ENCODE assay signal across 16 mouse cellular contexts in genomic region chr14:31970851-31971250, GRCm38 (mm10). TPM values are rescaled to one million over a fixed set of nuclear protein-coding genes. Genes with fewer than 3 reads are reported as not detected.
DNase-seq lines count a peak whose midpoint lies in the region; ATAC-seq lines count a peak whose summit lies in the region.
"Had no signal": no experiment of that assay in that cellular context is flagged by ENCODE, and none has a peak within 500 bp of the region (broad histone marks: within the 10 kb centered on the region; RNA-seq: fewer than 3 reads in every experiment).

No protein-coding gene starts in this region.

- no peaks in the 10 kb centered on the region for H3K4me1 ChIP-seq in heart, embryonic 13.5 days
- peaks cover 35% of the 10 kb centered on the region for H3K4me1 ChIP-seq in liver, embryonic 11.5 days (replicated peaks; ENCODE audit: control insufficient read depth, insufficient read depth, low read length)
- no peaks in the 10 kb centered on the region for H3K4me1 ChIP-seq in forebrain, embryonic 12.5 days
- H3K4me1 ChIP-seq: lung, embryonic 15.5 days had no signal

- H3K36me3 ChIP-seq in heart, embryonic 13.5 days = no peaks in the 10 kb centered on the region
- H3K36me3 ChIP-seq in liver, embryonic 11.5 days (ENCODE audit: control insufficient read depth, insufficient read depth, low read length) = no peaks in the 10 kb centered on the region
- H3K36me3 ChIP-seq in forebrain, embryonic 12.5 days (replicated peaks) = no peaks in the 10 kb centered on the region
- H3K36me3 ChIP-seq: lung, embryonic 15.5 days had no signal

- ATAC-seq in heart, embryonic 13.5 days (ENCODE audit: extremely low read depth, insufficient number of reproducible peaks, low FRiP score, low TSS enrichment) = peak; percentile 76
- peak; percentile 90 for ATAC-seq in liver, embryonic 11.5 days (replicated peaks; ENCODE audit: low FRiP score)
- ATAC-seq in forebrain, embryonic 12.5 days (ENCODE audit: low FRiP score) = no peak
- ATAC-seq: hindbrain, embryonic 16.5 days had no signal

- no peaks in the 10 kb centered on the region for H3K9me3 ChIP-seq in heart, embryonic 13.5 days
- no peaks in the 10 kb centered on the region for H3K9me3 ChIP-seq in liver, embryonic 11.5 days (ENCODE audit: control insufficient read depth, low read length)
- no peaks in the 10 kb centered on the region for H3K9me3 ChIP-seq in forebrain, embryonic 12.5 days
- H3K9me3 ChIP-seq: lung, embryonic 15.5 days had no signal

- H3K9ac ChIP-seq in heart, embryonic 13.5 days = no peak overlapping the region
- peak overlapping the region; percentile 63 for H3K9ac ChIP-seq in liver, embryonic 11.5 days (ENCODE audit: low read depth, low read length)
- no peak overlapping the region for H3K9ac ChIP-seq in forebrain, embryonic 12.5 days
- H3K9ac ChIP-seq: lung, embryonic 15.5 days had no signal

- WGBS in heart, embryonic 13.5 days = 63% methylated on average over 9 of the region's 9 CpGs
- 51% methylated on average over 9 of the region's 9 CpGs for WGBS in liver, embryonic 11.5 days
- WGBS in forebrain, embryonic 12.5 days = 92% methylated on average over 9 of the region's 9 CpGs

- intact Hi-C loops in heart, postnatal 25 days (cut with DNase I) = no loop called here

- H3K4me3 ChIP-seq in heart, embryonic 13.5 days = no peak overlapping the region
- H3K4me3 ChIP-seq in liver, embryonic 11.5 days (ENCODE audit: low read depth, low read length) = 0 out of 2 replicates have a peak overlapping the region, but pooled peaks have one; percentile 9
- no peak overlapping the region for H3K4me3 ChIP-seq in forebrain, embryonic 12.5 days (replicated peaks)
- H3K4me3 ChIP-seq: lung, embryonic 15.5 days; megakaryocyte, embryonic 14.5 days had no signal

- peak overlapping the region; percentile 64 for H3K27ac ChIP-seq in heart, embryonic 13.5 days (replicated peaks)
- peak overlapping the region; percentile 92 for H3K27ac ChIP-seq in liver, embryonic 11.5 days (ENCODE audit: low read depth, low read length)
- H3K27ac ChIP-seq in forebrain, embryonic 12.5 days = no peak overlapping the region
- H3K27ac ChIP-seq: lung, embryonic 15.5 days had no signal

- H3K4me2 ChIP-seq in heart, embryonic 13.5 days = 0 out of 2 replicates have a peak overlapping the region, but pooled peaks have one; percentile 22
- peak overlapping the region; percentile 33 for H3K4me2 ChIP-seq in liver, embryonic 11.5 days
- no peak overlapping the region for H3K4me2 ChIP-seq in forebrain, embryonic 12.5 days
- H3K4me2 ChIP-seq: lung, embryonic 15.5 days had no signal

- no peak for DNase-seq in heart, postnatal 25 days (ENCODE audit: low spot score)
- DNase-seq in c-Kit-negative CD71-positive TER-119-positive erythroid progenitor cells, embryonic 14.5 days (ENCODE audit: low read depth, low spot score) = peak; percentile 76
- DNase-seq in liver, embryonic 11.5 days (ENCODE audit: low spot score) = peak; percentile 48
- DNase-seq in spleen, postnatal 36 days (ENCODE audit: low spot score in 2 of 2) = peak; percentile 10 to 55
- DNase-seq in left cerebral cortex, adult 8-10 months (ENCODE audit: low spot score in 2 of 2) = no peak
- DNase-seq: adrenal gland, postnatal 10 days; B cell, adult 2 months; gastrocnemius, postnatal 36 days; left cerebral cortex, postnatal 4 days; thymus, postnatal 14 days had no signal

- H3K27me3 ChIP-seq in heart, embryonic 13.5 days (replicated peaks) = no peaks in the 10 kb centered on the region
- no peaks in the 10 kb centered on the region for H3K27me3 ChIP-seq in liver, embryonic 11.5 days (replicated peaks; ENCODE audit: control insufficient read depth, insufficient read depth, low read length)
- H3K27me3 ChIP-seq in forebrain, embryonic 12.5 days = no peaks in the 10 kb centered on the region
- H3K27me3 ChIP-seq: lung, embryonic 15.5 days had no signal

RNA-seq across cellular contexts. Expression of gene Galnt15, which starts 57.9 kb away (rescaled TPM):
- polyA plus RNA-seq in heart, embryonic 13.5 days (2015; fragmentation: Nextera tagmentation; extraction: Ambion mirVana) = 0.23 and 0.24 TPM in 2 replicates
- 10 to 100 TPM; 14.1 to 17.1 TPM for total RNA-seq in heart, postnatal 25 days (2021)
- polyA plus RNA-seq in liver, embryonic 11.5 days (2014; fragmentation: Nextera tagmentation; extraction: Ambion mirVana) = not detected in 2 replicates
- 0.14 and 0.18 TPM in 2 replicates for polyA plus RNA-seq in forebrain, embryonic 12.5 days (2016; fragmentation: Nextera tagmentation; extraction: Ambion mirVana)
- 1 to 10 TPM; 2.4 to 4.9 (median 4.1) TPM for total RNA-seq in left cerebral cortex, adult 8-10 months (2022)
- total RNA-seq: monocyte, adult 5-6 weeks had no signal

Comparison
In these comparisons a context has a peak if more than half of its experiments do, and no peak if none do; other contexts are left out.
1. DNase-seq: peak in c-Kit-negative CD71-positive TER-119-positive erythroid progenitor cells, embryonic 14.5 days (single experiment), liver, embryonic 11.5 days (single experiment) and spleen, postnatal 36 days (2 of 2); none in heart, postnatal 25 days (single experiment) and left cerebral cortex, adult 8-10 months (0 of 2).